In the genomic region with DNA sequence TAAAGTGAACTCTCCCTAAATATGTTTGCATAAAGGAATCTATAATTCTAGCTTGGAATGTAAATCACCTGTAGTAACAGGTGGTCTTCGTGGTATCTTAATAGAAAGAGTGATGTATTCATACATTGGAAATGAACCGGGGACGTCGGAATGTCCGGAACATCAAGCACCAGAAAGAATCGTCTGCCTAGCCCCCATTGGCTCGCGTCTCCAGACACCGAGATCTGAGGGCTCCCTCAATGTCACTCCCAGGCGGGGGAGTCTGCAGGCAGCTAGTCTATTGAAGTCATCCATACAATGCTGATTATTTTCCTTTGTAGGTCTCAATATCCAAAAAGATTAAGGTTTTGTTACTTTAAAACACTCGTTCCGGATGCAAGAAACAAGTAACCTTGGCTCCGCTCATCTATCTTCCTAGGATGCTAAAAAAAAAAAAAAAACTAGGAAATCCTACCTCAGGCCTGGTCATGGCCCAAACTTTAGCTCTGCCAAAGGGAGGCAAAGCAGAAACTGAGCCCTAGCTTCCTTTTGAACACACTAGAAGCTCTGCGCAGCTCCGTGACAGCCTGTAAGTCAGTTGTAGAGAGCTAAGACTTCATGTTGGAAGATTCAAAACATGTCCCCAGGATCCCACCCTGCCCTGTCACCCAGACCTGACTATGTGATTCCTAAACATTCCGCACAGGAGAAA, we compare ENCODE assay signal across 7 mouse cellular contexts. TPM values are rescaled to one million over a fixed set of nuclear protein-coding genes. Genes with fewer than 3 reads are reported as not detected.
DNase-seq lines count a peak whose midpoint lies in the region; ATAC-seq and TF ChIP-seq lines count a peak whose summit lies in the region.

No protein-coding gene starts in this region.

- no peak for ATAC-seq in heart, embryonic 16.5 days (replicated peaks; ENCODE audit: extremely low read depth, insufficient read depth, low FRiP score)
- no peak for ATAC-seq in liver, embryonic 13.5 days (ENCODE audit: low read depth)
- no peak for ATAC-seq in stomach, embryonic 16.5 days (ENCODE audit: insufficient read depth, low FRiP score)

- peak overlapping the region; percentile 89 for H3K4me2 ChIP-seq in heart, embryonic 16.5 days (ENCODE audit: low read depth, low read length)
- peak overlapping the region; percentile 61 for H3K4me2 ChIP-seq in liver, embryonic 13.5 days
- H3K4me2 ChIP-seq in stomach, embryonic 16.5 days (ENCODE audit: low read depth, low read length): peak overlapping the region; percentile 89

- 31% methylated on average over 16 of the region's 16 CpGs for WGBS in lung, adult 2 months
- 24% methylated on average over 16 of the region's 16 CpGs for WGBS in heart, embryonic 16.5 days
- WGBS in liver, embryonic 13.5 days (ENCODE audit: insufficient replicate concordance): 23% methylated on average over 16 of the region's 16 CpGs
- WGBS in stomach, embryonic 16.5 days: 30% methylated on average over 16 of the region's 16 CpGs

- H3K9me3 ChIP-seq in heart, embryonic 16.5 days (replicated peaks; ENCODE audit: control insufficient read depth, low read length): no peaks in the 10 kb centered on the region
- no peaks in the 10 kb centered on the region for H3K9me3 ChIP-seq in liver, embryonic 13.5 days (replicated peaks)
- H3K9me3 ChIP-seq in stomach, embryonic 16.5 days (replicated peaks; ENCODE audit: control insufficient read depth, low read length): no peaks in the 10 kb centered on the region

- peak overlapping the region; percentile 85 for H3K9ac ChIP-seq in heart, embryonic 16.5 days (ENCODE audit: low read length)
- 0 out of 2 replicates have a peak overlapping the region, but pooled peaks have one; percentile 17 for H3K9ac ChIP-seq in liver, embryonic 13.5 days
- H3K9ac ChIP-seq in stomach, embryonic 16.5 days (ENCODE audit: low read length): peak overlapping the region; percentile 76

- H3K36me3 ChIP-seq in heart, embryonic 16.5 days (ENCODE audit: control insufficient read depth, insufficient read depth): no peaks in the 10 kb centered on the region
- H3K36me3 ChIP-seq in liver, embryonic 13.5 days: no peaks in the 10 kb centered on the region
- H3K36me3 ChIP-seq in stomach, embryonic 16.5 days (ENCODE audit: control insufficient read depth, insufficient read depth, low read length): no peaks in the 10 kb centered on the region

- TF ChIP-seq CTCF in lung, adult 2 months (IDR thresholded peaks at IDR 0.05; ENCODE audit: insufficient read depth, low read length): no peak

- H3K4me3 ChIP-seq in lung, adult 2 months (replicated peaks; ENCODE audit: extremely low read depth, low read depth, low read length): peak overlapping the region; percentile 93
- H3K4me3 ChIP-seq in heart, embryonic 16.5 days (ENCODE audit: low read length): peak overlapping the region; percentile 57
- peak overlapping the region; percentile 47 for H3K4me3 ChIP-seq in liver, embryonic 13.5 days (replicated peaks)
- H3K4me3 ChIP-seq in stomach, embryonic 16.5 days (replicated peaks; ENCODE audit: low read length): peak overlapping the region; percentile 59

- DNase-seq in lung, adult 2 months: no peak
- DNase-seq in lung, postnatal 36 days: no peak
- DNase-seq in embryo, embryonic 11 days: peak; percentile 81
- DNase-seq in liver, embryonic 13.5 days: no peak
- no peak for DNase-seq in ovary, adult 18-20 months (ENCODE audit: low spot score)

- no peaks in the 10 kb centered on the region for H3K4me1 ChIP-seq in lung, adult 2 months (ENCODE audit: control insufficient read depth, insufficient read depth, low read length)
- peaks cover 32% of the 10 kb centered on the region for H3K4me1 ChIP-seq in heart, embryonic 16.5 days (ENCODE audit: control insufficient read depth, insufficient read depth, low read length)
- peaks cover 4% of the 10 kb centered on the region; the same call in 1 of the 2 replicates for H3K4me1 ChIP-seq in liver, embryonic 13.5 days (replicated peaks)
- H3K4me1 ChIP-seq in stomach, embryonic 16.5 days (ENCODE audit: control insufficient read depth, insufficient read depth, low read length): peaks cover 6% of the 10 kb centered on the region; the same call in 1 of the 2 replicates

- no peak for TF ChIP-seq POLR2A in lung, adult 2 months (IDR thresholded peaks at IDR 0.05; ENCODE audit: borderline replicate concordance, extremely low read depth, low read depth, low read length)

- no peaks in the 10 kb centered on the region for H3K27me3 ChIP-seq in heart, embryonic 16.5 days (ENCODE audit: control insufficient read depth, insufficient read depth, low read length)
- H3K27me3 ChIP-seq in liver, embryonic 13.5 days: peaks cover 41% of the 10 kb centered on the region
- no peaks in the 10 kb centered on the region for H3K27me3 ChIP-seq in stomach, embryonic 16.5 days (ENCODE audit: control insufficient read depth, insufficient read depth, low read length)

- peak overlapping the region; percentile 98 for H3K27ac ChIP-seq in heart, embryonic 16.5 days (ENCODE audit: low read length)
- no peak overlapping the region for H3K27ac ChIP-seq in liver, embryonic 13.5 days
- no peak overlapping the region for H3K27ac ChIP-seq in stomach, embryonic 16.5 days (ENCODE audit: low read length)

RNA-seq across cellular contexts. Expression of gene Qk, which starts 16.3 kb away (rescaled TPM):
- 381 and 394 TPM in 2 replicates for polyA plus RNA-seq in lung, adult 2 months (2012; rRNA removed)
- 38.1 and 39.9 TPM in 2 replicates for polyA plus RNA-seq in heart, embryonic 16.5 days (2015; fragmentation: Nextera tagmentation; extraction: Ambion mirVana)
- 7.6 and 9.1 TPM in 2 replicates for polyA plus RNA-seq in liver, embryonic 13.5 days (2015; fragmentation: Nextera tagmentation; extraction: Ambion mirVana)
- 15.9 and 17.1 TPM in 2 replicates for polyA plus RNA-seq in stomach, embryonic 16.5 days (2015; fragmentation: Nextera tagmentation; extraction: Ambion mirVana)

Comparison
In these comparisons a context has a peak if more than half of its experiments do, and no peak if none do; other contexts are left out.
1. H3K9ac ChIP-seq: peak in every context shown above with its lines; median percentile 85 in heart, embryonic 16.5 days; 76 in stomach, embryonic 16.5 days; 17 in liver, embryonic 13.5 days.